Mouse (Mus musculus) limb, embryonic 11.5 days (tissue): ENCODE data around the gene Strc. TPM values are rescaled to one million over a fixed set of nuclear protein-coding genes. Genes with fewer than 3 reads are reported as not detected.

Experiments
- polyA plus RNA-seq: library from polyadenylated mRNA; unstranded; fragments of >200 nt; fragmentation: Nextera tagmentation; extraction: Ambion mirVana; gene quantifications from 2 replicates; pipeline ENCODE4 v1.2.1, GENCODE M21; 2014

Gene Strc
- polyA plus RNA-seq, 1 experiment from 2014 or later, result not detected

Other genes starting within 250 kb of the Strc start
- gene Adal, start 246.7 kb downstream of the Strc start, polyA plus RNA-seq, result 23.0 and 24.6 TPM in 2 replicates
- 19.6 and 22.6 TPM in 2 replicates for gene Lcmt2, start 246.5 kb downstream of the Strc start, polyA plus RNA-seq
- 67.2 and 72.9 TPM in 2 replicates for gene Tubgcp4, start 216.5 kb downstream of the Strc start, polyA plus RNA-seq
- 11.7 and 12.6 TPM in 2 replicates for gene Zscan29, start 216.0 kb downstream of the Strc start, polyA plus RNA-seq
- gene Trp53bp1, start 115.8 kb downstream of the Strc start, polyA plus RNA-seq, result 104 TPM in 2 replicates
- gene Map1a, start 97.6 kb downstream of the Strc start, polyA plus RNA-seq, result 2.9 and 3.6 TPM in 2 replicates
- gene Ppip5k1, start 31.8 kb downstream of the Strc start, polyA plus RNA-seq, result 8.5 and 8.6 TPM in 2 replicates
- 2.0 and 2.1 TPM in 2 replicates for gene Ckmt1, start 29.5 kb downstream of the Strc start, polyA plus RNA-seq
- 540 and 632 TPM in 2 replicates for gene Pdia3, start 26.6 kb upstream of the Strc start, polyA plus RNA-seq
- gene Catsper2, start 26.6 kb upstream of the Strc start, polyA plus RNA-seq, result 1.7 and 2.0 TPM in 2 replicates
- 9.6 and 9.7 TPM in 2 replicates for gene Ell3, start 57.1 kb upstream of the Strc start, polyA plus RNA-seq
- 538 and 540 TPM in 2 replicates for gene Serf2, start 62.0 kb upstream of the Strc start, polyA plus RNA-seq
- 122 and 124 TPM in 2 replicates for gene Hypk, start 66.1 kb upstream of the Strc start, polyA plus RNA-seq
- gene Serinc4, start 69.6 kb upstream of the Strc start, polyA plus RNA-seq, result 0.12 and 0.37 TPM in 2 replicates
- 66.2 and 67.3 TPM in 2 replicates for gene Mfap1b, start 86.9 kb upstream of the Strc start, polyA plus RNA-seq
- gene Mfap1a, start 119.5 kb upstream of the Strc start, polyA plus RNA-seq, result 33.7 and 37.2 TPM in 2 replicates
- 10.0 and 10.4 TPM in 2 replicates for gene Wdr76, start 119.6 kb upstream of the Strc start, polyA plus RNA-seq